Mouse (Mus musculus) liver, postnatal 0 days (tissue): ENCODE data around the gene Kat8.

Experiments
- CTCF ChIP-seq: sonication (generic); IDR thresholded peaks from 2 replicates; pipeline ENCODE4 v1.5.1; 2016; ENCODE audit warnings: antibody characterized with exemption, low read depth
- EP300 ChIP-seq: IDR thresholded peaks from 2 replicates; pipeline ENCODE4 v1.6.1; 2016; ENCODE audit warnings: antibody characterized with exemption, low read depth, mild to moderate bottlenecking

DNA sequence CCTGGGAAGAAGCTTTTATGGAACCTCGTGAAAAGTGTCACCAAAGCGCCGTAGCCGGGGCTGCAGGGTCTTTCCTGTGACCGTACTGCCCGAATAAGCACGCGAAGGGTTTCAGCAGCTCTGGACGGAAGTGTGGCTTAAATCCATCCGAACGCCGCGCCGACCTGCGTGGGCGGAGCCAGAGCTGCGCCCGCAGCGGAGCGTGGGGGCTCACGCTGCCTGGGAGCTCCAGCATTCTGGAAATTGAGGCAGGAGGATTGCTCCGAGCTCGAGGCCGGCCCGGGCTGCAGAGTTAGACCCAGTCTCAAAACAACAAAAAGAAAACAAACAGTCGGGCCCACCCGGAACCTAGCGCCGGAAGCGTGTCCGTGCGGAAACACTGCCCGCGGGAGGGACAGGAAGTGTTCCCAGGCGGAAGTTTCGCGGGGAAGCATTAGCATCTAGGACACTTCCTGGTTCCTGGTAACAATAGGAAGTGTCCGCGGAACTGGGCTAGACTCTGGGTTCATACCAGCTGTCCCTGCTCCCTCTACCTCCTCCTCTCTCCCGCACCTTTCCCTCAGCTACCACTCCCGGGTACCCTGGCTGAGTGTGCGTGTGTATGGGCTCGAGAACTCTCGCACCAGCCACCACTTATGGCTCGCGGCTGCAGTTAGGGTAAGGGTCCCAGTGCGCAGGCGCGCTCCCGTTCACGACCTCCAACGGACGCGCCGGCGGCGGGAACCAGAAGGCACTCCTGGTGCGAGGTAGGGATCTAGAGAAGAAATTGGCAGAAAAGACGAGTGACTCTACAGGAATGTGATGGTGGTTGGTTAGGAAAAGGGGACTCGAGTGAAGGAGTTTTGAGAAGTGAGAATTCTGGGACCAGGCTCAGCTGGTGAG is 35.6 kb upstream of the Kat8 start, which contains the start of gene Zfp668:
- no peak for TF ChIP-seq CTCF
- peak; percentile 66; the same call in 1 of the 2 replicates for TF ChIP-seq EP300
